31 mouse cellular contexts compared by ENCODE assay signal in the genomic region with DNA sequence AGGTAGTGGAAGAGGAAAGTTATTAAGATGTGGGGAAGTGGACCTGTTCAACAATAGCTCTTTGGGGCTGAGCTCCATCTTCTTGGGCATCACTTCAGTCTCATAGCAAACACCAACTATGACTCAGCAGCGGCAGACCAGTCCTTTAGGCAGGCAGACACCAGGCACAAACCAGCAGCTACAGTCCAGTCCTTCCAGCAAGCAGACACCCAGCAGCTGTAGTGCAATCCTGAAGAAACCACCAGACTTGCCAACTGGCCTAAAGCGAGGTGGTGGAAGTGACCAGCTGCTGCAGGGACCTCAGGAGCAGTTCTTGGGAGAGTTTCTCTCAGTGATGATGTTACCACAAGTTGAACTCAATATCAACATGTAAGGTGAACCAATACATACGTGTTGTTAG. TPM values are rescaled to one million over a fixed set of nuclear protein-coding genes. Genes with fewer than 3 reads are reported as not detected.
"Had no signal": no experiment of that assay in that cellular context is flagged by ENCODE, and none has a peak within 500 bp of the region (broad histone marks: within the 10 kb centered on the region; RNA-seq: fewer than 3 reads in every experiment).

No protein-coding gene starts in this region.

- DNase-seq: cerebellum, adult 9-10 months; cerebellum, adult 9-11 months; cerebellum, postnatal 10 days; cerebellum, postnatal 14 days; cerebellum, postnatal 25 days; cerebellum, postnatal 36 days; embryo, embryonic 11 days; forebrain, postnatal 0 days; gastrocnemius, adult 2 months; gastrocnemius, postnatal 10 days; gastrocnemius, postnatal 14 days; gastrocnemius, postnatal 25 days; gastrocnemius, postnatal 36 days; heart, adult 18-20 months had no signal

- H3K27ac ChIP-seq: embryonic facial prominence, embryonic 10.5 days; embryonic facial prominence, embryonic 12.5 days; embryonic facial prominence, embryonic 13.5 days; embryonic facial prominence, embryonic 15.5 days; forebrain, embryonic 10.5 days; forebrain, embryonic 12.5 days; forebrain, embryonic 13.5 days; forebrain, embryonic 15.5 days; gastrocnemius, adult 2 months; heart, embryonic 10.5 days had no signal

- H3K4me3 ChIP-seq: embryonic facial prominence, embryonic 10.5 days; embryonic facial prominence, embryonic 12.5 days; embryonic facial prominence, embryonic 13.5 days; embryonic facial prominence, embryonic 15.5 days; erythroblast, embryonic 14.5 days; forebrain, embryonic 10.5 days; forebrain, embryonic 12.5 days; forebrain, embryonic 13.5 days; forebrain, embryonic 15.5 days; gastrocnemius, adult 2 months; heart, embryonic 10.5 days had no signal

- ATAC-seq: forebrain, embryonic 13.5 days; forebrain, embryonic 14.5 days; forebrain, embryonic 15.5 days; forebrain, embryonic 16.5 days; forebrain, postnatal 0 days had no signal

- H3K36me3 ChIP-seq: embryonic facial prominence, embryonic 10.5 days; embryonic facial prominence, embryonic 12.5 days; embryonic facial prominence, embryonic 13.5 days; embryonic facial prominence, embryonic 15.5 days; forebrain, embryonic 10.5 days; forebrain, embryonic 12.5 days; forebrain, embryonic 15.5 days; heart, embryonic 10.5 days had no signal

- H3K9ac ChIP-seq: embryonic facial prominence, embryonic 12.5 days; embryonic facial prominence, embryonic 13.5 days; embryonic facial prominence, embryonic 15.5 days; forebrain, embryonic 12.5 days; forebrain, embryonic 13.5 days; forebrain, embryonic 15.5 days; forebrain, postnatal 0 days had no signal

- H3K4me1 ChIP-seq: embryonic facial prominence, embryonic 10.5 days; embryonic facial prominence, embryonic 12.5 days; embryonic facial prominence, embryonic 13.5 days; embryonic facial prominence, embryonic 15.5 days; forebrain, embryonic 10.5 days; forebrain, embryonic 12.5 days; forebrain, embryonic 13.5 days; forebrain, embryonic 15.5 days; heart, embryonic 10.5 days had no signal

- H3K27me3 ChIP-seq: embryonic facial prominence, embryonic 12.5 days; embryonic facial prominence, embryonic 15.5 days; forebrain, embryonic 15.5 days had no signal

RNA-seq across cellular contexts. Expression of a gene that starts 11.0 kb away (rescaled TPM):
- total RNA-seq: forebrain, postnatal 0 days; gastrocnemius, adult 18-20 months; gastrocnemius, adult 2 months; gastrocnemius, adult 8-10 months; gastrocnemius, postnatal 25 days; heart, adult 8-10 months had no signal
- polyA plus RNA-seq: embryonic facial prominence, embryonic 10.5 days; erythroblast, embryonic 14.5 days; forebrain, embryonic 12.5 days; forebrain, embryonic 15.5 days; forebrain, embryonic 16.5 days had no signal

RNA-seq across cellular contexts. Expression of a gene that starts 36.7 kb away (rescaled TPM):
- total RNA-seq: common myeloid progenitor, adult 5-6 weeks; granulocyte monocyte progenitor cell, adult 5-6 weeks had no signal

RNA-seq across cellular contexts. Expression of a gene that starts 46.1 kb away (rescaled TPM):
- total RNA-seq: common myeloid progenitor, adult 5-6 weeks; granulocyte monocyte progenitor cell, adult 5-6 weeks had no signal
